Mouse (Mus musculus) cerebellum, adult 2 months (tissue): ENCODE data around the gene Trim69.

ENCODE experiments used
- CTCF ChIP-seq: fragments of 200-500 bp; IDR thresholded peaks from 2 replicates; pipeline ENCODE4 v1.5.1; 2011; ENCODE audit warnings: low read depth, mild to moderate bottlenecking, control low read depth, low read length, moderate library complexity, borderline replicate concordance; ENCODE audit not compliant: insufficient read depth
- POLR2A ChIP-seq: fragments of 200-500 bp; IDR thresholded peaks from 2 replicates; pipeline ENCODE4 v1.6.1; 2011; ENCODE audit warnings: low read length, control low read depth, borderline replicate concordance; ENCODE audit not compliant: insufficient read depth

GRCm38 (mm10) chr2:122125680-122126572, 34.6 kb upstream of the Trim69 start:
- TF ChIP-seq CTCF (no peak), POLR2A (no peak)
